Mouse (Mus musculus): ENCODE results near the gene Trio.

Trio gene

DNA sequence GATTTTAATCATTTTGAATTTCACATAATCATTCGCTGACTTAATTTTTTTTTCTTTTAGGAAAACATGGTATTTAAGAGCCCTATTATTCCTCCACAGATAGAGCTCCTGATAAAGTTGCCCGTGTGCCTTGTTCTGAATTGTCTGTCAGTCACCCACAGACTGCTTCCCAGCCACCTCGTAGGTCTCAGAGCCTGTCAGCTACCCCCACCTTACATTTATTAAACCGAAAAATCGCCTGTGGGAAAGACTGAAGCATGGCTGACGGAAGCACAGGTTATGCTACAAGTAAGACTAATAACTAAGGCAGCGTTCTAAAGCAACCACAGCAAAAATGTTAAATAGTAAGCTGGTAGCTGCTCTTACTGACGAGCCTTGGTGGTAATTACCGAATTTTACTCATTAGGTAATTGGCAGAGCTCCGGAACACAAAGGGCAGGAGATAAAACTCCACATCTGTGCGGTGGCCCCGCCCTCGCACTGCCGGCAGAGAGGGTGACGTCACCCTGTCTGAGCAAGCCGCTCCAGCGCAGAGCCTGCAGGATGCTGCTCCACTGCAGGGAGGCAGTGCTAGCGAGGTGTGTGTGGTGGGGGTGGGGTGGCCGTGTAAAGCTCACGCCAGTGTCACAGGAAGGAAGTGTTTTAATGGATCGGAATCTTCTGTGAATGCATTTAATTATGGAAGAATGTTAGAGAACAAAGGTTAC, 102.2 kb downstream of the Trio start:
- no peak for DNase-seq (ENCODE audit: low read depth, low spot score)

DNA sequence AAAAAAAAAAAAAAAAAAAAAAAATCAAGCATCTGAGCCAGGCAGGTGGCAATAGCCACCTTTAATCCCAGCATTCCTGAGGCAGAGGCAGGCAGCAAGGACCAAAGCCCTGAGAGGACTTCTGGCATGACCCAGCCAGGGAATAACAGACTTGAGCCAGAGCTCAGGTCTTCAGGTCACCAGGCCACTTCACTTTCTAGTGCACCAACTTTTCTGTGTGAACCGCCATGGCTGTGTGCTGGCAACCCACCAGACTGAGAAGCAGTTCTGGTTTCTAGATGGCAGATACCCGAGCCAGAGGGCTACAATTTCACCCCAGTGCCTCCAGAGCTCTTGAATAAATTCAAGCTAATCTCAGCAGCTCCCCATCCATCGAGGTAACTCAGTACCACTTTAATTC, 104.9 kb downstream of the Trio start:
- DNase-seq (ENCODE audit: low read depth, low spot score): no peak

DNA sequence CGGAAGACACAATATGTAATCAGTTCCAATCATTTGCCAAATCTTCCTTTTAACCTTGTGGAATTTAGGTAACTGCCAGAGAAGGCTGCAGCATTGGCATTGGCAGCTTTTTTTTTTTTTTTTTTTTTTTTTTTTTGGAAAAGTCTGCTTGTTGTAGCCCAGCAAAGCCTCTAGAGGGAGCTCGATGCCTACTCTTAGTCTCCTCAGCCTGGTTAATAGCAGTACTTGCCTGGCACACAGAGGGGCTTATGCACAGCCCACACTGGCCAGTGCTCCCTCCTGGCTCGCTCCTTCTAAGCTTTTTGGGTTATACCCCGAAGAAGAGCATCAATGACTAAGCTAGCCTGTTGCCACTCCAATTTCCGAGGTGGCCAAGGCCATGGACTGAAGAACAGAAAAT, 106.1 kb downstream of the Trio start:
- no peak for DNase-seq (ENCODE audit: low read depth, low spot score)

DNA sequence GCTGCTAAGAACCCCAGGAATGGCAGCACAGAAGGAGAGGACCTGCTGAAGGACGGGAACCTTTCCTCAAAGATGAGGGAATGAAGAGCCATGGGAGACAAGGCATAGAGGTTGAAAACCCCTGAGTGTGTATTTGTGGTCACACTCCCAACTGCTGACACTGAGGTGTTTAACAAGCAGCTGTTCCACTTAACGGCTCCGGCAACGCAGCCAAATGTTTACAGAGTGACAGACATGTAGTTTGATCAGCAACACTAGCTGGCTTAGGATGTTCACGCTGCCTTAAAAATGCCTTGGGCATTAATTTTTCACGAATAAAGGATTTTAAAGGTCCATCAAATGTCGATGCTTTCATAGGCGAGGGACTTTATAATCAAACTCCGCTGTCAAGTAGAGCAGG, 106.8 kb downstream of the Trio start:
- no peak for DNase-seq (ENCODE audit: low read depth, low spot score)

DNA sequence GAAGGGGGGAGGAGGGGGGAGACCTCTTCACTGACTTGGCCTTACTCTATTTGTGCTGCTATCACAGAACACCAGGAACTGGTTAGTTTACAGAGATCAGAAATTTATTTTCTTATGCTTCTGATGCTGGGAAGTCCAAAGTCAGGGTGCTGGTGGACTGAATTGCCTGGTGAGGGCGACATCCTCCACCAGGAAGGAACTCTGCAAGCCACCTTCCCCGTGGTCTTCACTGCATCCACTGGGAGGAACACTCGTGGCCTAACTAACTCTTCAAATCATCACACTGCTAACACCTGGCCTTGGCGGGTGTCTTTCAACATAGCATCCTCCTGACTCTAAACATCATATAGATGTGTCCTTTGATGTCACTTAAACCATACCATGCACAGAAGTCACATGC, 109.4 kb downstream of the Trio start:
- DNase-seq (ENCODE audit: low read depth, low spot score): no peak

DNA sequence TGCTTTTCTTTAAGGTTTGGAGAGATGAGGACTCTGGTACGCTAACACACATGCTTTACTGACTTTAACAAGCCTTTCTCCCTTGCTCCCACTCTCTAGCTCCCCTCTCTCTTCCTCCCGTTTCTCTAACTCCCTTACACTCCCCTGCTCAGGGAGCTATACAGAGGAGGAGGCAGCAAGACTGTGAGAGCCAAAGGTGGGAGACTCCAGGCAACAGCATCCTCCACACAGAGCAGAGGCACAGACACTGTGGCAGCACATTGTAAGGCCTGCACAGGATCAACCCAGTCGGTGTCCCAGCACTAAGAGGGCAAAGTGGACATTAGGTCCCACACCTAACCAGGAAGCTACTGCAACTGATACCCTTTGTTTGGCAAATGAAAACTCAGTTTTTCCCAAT, 112.6 kb downstream of the Trio start:
- no peak for DNase-seq (ENCODE audit: low read depth, low spot score)

DNA sequence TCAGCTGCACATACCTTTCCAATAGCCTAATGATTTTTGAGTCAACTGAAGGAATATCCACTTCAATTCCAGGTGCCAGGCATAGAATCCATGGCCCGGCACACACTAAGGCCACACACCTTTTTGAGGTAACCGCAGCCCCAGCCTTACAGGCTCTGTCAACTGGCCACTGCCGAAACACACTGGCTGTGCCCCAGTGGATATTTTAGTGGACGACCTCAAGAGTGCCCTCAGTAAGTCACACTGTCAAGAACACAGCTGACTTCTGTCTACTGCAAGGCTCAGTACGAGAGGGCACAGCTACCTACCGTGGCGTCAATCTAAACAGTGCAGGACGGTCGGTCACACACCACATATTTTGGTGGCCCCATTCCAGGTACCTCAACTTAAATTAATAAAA, 114.5 kb downstream of the Trio start:
- no peak for DNase-seq (ENCODE audit: low read depth, low spot score)

DNA sequence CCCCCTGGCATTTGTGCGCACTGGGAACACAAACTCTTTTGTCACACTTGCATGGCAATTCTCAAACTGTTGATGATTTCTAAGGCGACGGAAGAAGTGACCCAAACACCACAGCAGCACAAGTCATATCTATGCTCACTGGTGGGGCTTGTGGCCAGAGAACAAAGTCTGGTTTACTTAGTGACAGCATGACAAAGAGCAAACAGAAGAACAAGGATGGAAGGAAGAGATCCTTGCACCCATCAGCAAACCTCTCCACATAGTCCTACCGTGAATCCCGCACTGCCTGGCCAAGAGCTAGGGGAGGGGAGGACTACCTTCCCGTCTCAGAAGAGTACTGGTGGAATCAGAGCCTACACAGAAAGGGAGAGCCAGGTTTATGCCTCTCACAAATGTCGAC, 115.5 kb downstream of the Trio start:
- no peak for DNase-seq (ENCODE audit: low read depth, low spot score)

DNA sequence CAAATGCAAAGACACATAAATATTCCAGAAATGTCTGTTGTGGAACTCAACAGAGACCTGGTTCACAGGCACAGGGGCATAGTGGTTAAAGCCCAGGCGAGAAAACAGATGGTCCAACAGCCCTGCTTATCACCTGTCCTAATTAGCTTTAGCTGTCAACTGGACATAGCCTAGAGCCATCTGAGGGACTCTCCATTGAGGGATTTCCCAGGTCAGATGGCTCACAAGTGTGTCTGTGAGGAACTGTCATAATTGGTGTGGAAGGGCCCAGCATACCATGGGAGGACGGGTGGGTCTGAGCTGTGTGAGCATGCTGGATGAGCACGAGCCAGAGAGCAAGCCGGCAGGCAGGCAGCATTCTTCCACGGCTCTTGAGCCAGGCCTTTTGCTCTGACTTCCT, 118.0 kb downstream of the Trio start:
- no peak for DNase-seq (ENCODE audit: low read depth, low spot score)

DNA sequence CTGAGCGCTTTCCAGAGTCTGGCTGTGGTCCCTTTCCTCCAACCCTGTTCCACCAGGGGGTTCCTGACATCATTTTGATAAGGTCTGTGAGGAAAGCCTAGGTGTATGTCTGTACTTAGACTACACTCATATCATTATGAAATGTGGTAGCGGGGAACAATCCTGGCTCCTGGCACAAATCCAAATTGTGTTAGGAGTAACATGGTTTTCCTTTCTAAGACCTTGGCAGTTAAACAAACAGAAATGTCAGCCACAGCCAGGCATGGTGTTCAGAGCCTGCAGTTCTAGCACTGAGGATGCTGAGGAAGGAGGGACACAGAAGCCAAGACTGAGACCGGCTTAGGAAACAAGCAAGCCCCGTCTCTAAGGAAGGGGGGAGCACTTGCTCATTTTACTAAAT, 119.2 kb downstream of the Trio start:
- no peak for DNase-seq (ENCODE audit: low read depth, low spot score)

DNA sequence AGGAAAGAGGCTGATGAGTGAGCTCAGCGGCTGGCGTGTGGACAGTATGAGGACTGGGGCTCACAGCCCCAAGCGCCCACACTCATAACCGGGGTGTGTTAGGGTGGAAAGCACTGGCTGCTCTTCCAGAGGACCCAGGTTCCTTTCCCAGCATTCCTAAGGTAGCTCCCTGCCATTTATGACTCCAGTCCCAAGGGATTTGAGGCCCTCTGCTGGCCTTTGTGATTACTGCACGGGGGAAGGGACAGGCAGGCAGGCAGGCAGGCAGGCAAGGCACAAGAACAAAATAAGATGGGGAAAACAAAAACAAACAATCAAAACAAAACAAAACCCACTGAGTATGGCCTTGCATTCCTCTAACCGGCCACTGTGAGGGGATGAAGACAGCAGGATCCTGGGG, 120.3 kb downstream of the Trio start:
- peak; percentile 53 for DNase-seq (ENCODE audit: low read depth, low spot score)

DNA sequence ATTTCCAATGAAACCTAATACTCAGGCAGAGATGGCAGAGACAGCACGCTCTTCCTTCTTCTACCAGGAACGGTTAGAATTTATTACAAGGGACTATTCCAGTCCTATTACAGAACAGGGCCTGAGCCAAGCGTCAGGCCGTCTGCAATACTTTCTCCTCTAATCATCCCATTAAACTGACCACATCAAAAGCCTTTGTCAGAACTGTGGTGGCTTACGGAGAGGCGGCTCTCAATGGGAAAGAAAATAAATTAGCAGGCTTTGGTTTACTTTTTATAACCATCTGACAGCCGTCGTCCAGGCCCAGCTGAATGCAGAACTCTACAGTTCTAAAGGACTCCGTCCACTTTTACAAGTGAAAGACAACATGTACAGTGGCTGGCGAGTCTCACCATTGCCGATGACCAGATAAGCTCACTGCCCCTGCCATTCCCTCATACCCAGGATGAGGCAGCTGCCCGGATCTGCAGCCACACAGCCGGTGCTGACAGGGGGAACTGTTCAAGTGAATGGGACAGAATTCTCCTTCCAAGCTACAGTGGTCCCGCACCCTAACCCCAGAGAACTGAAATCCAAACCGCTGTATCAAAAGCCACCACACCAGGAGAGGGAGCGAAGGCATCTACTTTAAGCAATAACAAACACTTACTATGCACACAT, 121.2 kb downstream of the Trio start:
- DNase-seq (ENCODE audit: low read depth, low spot score): no peak

DNA sequence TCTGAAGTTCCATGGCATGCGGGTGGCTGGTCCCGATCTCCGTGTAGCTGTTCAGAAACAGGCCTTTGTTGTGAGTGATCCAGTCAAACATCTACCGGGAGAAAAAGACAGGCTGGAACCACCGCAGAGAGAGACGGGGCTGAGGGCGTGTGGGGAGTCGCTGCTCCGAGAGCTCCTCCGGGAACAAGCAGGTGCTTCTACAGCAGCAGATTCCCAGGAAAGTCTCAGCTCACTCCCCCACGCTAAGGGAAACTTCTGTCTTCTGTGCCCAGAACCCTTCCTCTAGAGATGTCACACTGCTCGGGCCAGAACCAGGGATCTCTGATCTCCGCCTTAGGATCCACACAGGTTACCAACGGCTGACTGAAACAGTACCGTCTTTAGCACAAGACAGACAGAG, 124.4 kb downstream of the Trio start:
- DNase-seq (ENCODE audit: low read depth, low spot score): no peak

DNA sequence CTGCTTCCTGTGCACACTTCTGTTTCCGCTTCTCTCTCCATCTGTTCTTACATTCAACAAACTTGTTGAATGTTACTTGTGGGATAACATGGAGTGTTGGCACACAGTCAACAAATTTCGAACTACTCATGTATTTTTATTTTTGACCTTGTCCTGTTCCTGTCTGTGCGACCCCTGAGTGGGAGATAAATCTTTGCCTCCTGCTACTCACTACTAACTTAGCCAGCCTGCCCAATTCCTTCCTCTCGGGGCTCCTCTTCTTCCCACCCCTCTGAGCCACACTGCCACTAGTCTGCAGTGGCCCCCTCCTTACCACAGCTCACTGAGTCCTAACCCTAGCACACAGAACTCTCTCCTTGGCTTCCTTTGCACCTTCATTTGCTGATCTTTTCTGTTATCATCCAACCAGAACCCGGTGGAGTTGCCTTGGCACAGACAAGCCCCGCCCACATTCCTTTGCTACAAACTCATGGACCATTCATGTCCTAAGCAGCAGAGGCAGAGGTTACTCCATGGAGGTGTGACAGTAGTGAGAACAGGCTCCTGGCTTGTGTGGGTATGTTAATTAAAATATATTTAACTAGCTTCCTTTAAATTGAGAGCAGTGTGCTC, 126.7 kb downstream of the Trio start:
- no peak for DNase-seq (ENCODE audit: low read depth, low spot score)

DNA sequence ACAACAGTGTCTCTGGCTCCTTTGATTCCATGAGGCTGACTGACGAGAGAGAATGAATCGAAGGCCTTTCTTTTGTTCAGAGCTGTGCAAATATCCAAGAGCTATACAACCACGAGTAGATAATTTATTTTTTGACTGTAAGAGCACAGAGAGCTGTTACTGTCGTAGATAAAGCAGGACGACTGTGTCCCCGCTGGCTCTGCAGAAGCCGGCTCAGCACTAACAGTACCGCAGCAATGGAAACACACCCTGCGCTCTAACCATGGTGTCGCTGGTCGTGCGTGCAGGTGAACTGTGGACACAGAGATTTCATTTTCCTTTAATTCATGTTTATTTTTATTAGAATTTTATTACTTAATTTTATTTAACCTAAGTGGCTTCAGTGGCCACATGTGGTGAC, 131.5 kb downstream of the Trio start:
- DNase-seq (ENCODE audit: low read depth, low spot score): no peak

DNA sequence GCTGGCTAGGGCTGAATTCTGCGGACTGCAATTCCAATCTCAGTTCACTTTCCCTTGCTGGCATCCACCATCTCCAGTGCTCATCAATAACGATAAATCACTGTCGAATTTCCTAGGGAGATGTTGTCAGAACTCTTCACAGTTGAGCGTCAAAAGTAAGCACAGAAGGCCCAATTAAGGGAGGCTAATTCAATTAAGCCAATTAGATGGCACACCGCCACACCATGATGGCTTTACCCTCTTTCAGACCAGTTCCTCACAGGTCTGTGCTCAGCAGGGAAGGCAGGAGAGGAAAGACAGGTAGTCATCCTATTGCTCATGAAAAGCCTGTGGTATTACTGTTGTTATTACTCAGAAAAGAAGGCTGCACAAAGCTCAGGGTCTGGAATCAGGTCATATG, 133.6 kb downstream of the Trio start:
- no peak for DNase-seq (ENCODE audit: low read depth, low spot score)

DNA sequence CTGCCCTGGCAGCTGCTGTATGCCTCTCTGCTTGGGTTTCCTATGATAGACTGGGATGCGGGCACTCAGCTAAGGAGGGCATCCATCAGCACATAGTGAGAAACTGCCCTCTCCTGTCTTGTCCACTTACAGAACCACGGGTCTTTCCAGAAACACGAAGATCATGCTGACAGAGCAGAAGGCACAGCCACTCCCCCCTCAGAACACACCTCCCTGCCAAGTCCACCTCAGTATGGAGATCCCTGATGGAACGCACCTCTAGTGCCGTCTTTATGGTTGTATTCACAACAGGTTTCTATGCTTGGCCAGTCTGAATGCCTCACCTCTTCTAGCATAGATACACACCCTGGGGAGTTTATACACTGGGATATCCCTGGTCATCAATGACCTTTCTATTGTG, 135.0 kb downstream of the Trio start:
- no peak for DNase-seq (ENCODE audit: low read depth, low spot score)

DNA sequence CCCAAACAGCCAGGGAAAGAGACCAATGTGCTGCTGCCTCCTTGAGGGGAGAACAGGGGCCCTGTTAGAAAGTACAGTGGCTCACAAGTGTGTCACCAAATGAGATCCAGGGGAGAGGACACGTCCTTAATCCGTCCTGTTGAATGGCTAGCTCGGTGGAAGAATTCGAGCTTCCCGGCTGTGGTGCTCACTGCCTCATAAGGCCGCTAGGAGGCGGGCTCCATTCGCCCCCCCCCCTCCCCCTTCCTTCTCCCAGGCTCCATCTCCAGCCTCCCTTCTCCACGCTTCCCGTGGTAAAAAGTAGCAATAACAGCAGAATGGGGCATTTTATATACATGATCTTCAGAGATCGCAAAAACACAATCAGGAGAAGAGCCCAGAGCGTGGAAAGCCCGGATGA, 137.5 kb downstream of the Trio start:
- DNase-seq (ENCODE audit: low read depth, low spot score): no peak

DNA sequence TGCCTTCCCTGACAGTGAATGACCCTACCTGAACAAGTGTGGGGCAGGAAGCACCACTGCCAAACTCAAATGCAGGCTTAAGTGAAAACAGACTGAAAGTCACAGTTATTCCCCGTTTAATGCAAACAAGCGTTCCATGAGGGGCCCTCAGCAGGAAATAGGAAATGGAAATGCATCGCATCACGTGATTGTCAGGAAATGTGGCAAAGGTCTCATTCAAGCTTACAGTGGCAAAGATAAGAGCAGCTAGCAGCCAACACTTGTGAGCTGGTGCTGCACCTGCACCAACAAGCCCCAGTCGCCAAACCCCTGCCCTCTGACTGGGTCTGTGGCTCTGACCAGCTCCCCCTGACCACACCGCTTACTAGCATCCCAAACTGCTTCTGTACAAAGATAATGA, 138.7 kb downstream of the Trio start:
- DNase-seq (ENCODE audit: low read depth, low spot score): no peak

DNA sequence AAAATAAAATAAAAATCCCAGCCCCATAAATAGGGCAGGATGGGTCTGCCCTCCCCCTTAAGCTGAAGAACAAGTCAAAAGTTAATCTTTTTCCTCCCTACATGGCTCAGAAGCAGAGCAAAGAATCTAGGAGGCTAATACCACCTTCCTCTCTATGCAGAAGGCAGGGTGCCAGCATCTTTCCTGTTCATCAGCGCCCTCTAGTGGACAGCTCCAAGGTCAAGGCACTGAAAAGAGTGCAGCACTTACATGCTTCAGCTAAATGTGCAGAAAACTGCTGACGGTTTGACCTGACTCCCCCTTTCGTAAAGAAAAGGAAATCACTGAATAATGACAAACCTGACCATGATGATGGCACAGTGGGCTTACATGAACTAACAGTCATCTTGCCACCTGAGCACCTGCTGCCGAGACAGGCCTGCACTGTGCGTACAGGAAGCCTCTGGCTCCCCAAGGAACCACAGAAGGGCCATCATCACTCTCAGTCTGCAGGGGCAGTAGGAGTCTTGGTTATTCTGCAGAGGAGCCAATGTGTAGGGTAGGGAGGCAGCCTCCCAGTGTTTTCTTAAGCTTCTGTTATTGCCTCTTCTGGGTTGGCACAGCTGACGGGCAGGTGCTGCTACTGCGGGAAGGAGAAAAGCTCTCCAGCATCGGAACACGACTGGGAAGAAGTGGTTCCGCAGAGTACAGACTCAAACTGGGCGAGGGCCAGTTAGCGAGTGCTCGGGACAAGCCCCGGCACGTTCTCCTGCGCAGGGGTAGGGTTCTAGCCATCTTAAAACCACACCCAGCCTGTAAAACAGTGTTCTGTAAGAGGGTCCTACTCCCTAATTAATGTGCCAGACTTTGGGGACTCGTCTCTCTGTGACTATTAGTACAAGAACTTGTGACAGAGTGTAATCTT, 141.0 kb downstream of the Trio start:
- DNase-seq (ENCODE audit: low read depth, low spot score): no peak

DNA sequence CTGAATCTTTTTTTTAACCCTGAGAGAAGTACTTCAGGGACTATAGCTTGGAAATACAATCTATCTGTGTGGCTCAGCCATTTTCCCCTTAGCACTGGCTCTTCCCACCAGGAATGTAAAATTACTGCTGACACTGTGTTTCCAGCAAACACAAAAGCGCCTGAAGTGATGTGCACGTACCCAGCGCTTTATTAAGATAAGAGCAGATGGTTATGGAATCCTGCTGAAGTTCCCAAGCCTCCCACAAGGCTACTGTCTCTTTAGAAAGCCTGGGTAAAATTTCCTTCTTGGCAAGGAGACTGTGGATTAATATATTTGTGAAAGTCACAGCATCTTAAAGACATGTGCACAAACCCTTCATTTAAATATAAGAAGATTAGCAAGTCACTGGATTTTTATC, 141.8 kb downstream of the Trio start:
- DNase-seq (ENCODE audit: low read depth, low spot score): no peak

DNA sequence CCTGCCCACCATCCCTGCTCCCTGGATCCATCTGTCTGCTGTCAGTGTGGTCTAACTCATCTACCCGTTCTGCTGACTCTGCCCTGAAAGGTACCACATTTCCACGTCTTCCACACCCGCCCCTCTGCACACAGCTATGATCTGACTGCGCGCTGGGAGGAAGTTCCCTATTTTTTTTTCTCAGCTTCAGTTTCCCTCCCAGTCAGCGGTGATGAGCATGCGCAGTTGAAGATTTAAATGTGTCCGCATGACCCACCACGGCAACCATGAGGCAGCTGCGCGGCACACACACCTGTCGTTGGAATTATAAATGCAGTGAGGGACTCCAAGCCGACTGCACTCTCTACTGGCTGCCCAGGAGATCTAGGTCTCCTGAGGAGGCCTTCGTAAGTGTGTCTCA, 142.8 kb downstream of the Trio start:
- no peak for DNase-seq (ENCODE audit: low read depth, low spot score)

Measured in WW6 (cell line).